Mouse (Mus musculus): ENCODE results near the gene Treh. TPM values are rescaled to one million over a fixed set of nuclear protein-coding genes. Genes with fewer than 3 reads are reported as not detected.

Gene Treh
- polyA plus RNA-seq, 1 experiment from 2014 or later: not detected

Other genes starting within 250 kb of the Treh start
- gene Foxr1, start 232.1 kb upstream of the Treh start, polyA plus RNA-seq (2014; fragmentation: Nextera tagmentation; extraction: Ambion mirVana): not detected in 2 replicates
- gene Upk2, start 218.3 kb upstream of the Treh start, polyA plus RNA-seq (2014; fragmentation: Nextera tagmentation; extraction: Ambion mirVana): 0.14 TPM in 1 of 2 replicates, not detected in the other
- gene Bcl9l, start 190.4 kb upstream of the Treh start, polyA plus RNA-seq (2014; fragmentation: Nextera tagmentation; extraction: Ambion mirVana): 8.7 and 9.3 TPM in 2 replicates
- 0.06 TPM in 1 of 2 replicates, not detected in the other for gene Cxcr5, start 111.4 kb upstream of the Treh start, polyA plus RNA-seq (2014; fragmentation: Nextera tagmentation; extraction: Ambion mirVana)
- gene Ddx6, start 68.3 kb upstream of the Treh start, polyA plus RNA-seq (2014; fragmentation: Nextera tagmentation; extraction: Ambion mirVana): 7.7 and 15.0 TPM in 2 replicates
- gene Phldb1, start 62.0 kb downstream of the Treh start, polyA plus RNA-seq (2014; fragmentation: Nextera tagmentation; extraction: Ambion mirVana): 23.6 and 24.2 TPM in 2 replicates
- gene Arcn1, start 94.6 kb downstream of the Treh start, polyA plus RNA-seq (2014; fragmentation: Nextera tagmentation; extraction: Ambion mirVana): 139 and 168 TPM in 2 replicates
- 71.4 and 72.5 TPM in 2 replicates for gene Ift46, start 94.7 kb downstream of the Treh start, polyA plus RNA-seq (2014; fragmentation: Nextera tagmentation; extraction: Ambion mirVana)
- 0.80 and 0.90 TPM in 2 replicates for gene Tmem25, start 126.1 kb downstream of the Treh start, polyA plus RNA-seq (2014; fragmentation: Nextera tagmentation; extraction: Ambion mirVana)
- 0.24 TPM in 1 of 2 replicates, not detected in the other for gene Ttc36, start 129.8 kb downstream of the Treh start, polyA plus RNA-seq (2014; fragmentation: Nextera tagmentation; extraction: Ambion mirVana)
- gene Kmt2a, start 208.1 kb downstream of the Treh start, polyA plus RNA-seq (2014; fragmentation: Nextera tagmentation; extraction: Ambion mirVana): 7.3 and 13.9 TPM in 2 replicates
- gene Atp5l, start 247.5 kb downstream of the Treh start, polyA plus RNA-seq (2014; fragmentation: Nextera tagmentation; extraction: Ambion mirVana): 943 and 1,030 TPM in 2 replicates

Data from heart, embryonic 11.5 days (tissue).